Mouse (Mus musculus): ENCODE data around the gene Ccdc120.

DNA sequence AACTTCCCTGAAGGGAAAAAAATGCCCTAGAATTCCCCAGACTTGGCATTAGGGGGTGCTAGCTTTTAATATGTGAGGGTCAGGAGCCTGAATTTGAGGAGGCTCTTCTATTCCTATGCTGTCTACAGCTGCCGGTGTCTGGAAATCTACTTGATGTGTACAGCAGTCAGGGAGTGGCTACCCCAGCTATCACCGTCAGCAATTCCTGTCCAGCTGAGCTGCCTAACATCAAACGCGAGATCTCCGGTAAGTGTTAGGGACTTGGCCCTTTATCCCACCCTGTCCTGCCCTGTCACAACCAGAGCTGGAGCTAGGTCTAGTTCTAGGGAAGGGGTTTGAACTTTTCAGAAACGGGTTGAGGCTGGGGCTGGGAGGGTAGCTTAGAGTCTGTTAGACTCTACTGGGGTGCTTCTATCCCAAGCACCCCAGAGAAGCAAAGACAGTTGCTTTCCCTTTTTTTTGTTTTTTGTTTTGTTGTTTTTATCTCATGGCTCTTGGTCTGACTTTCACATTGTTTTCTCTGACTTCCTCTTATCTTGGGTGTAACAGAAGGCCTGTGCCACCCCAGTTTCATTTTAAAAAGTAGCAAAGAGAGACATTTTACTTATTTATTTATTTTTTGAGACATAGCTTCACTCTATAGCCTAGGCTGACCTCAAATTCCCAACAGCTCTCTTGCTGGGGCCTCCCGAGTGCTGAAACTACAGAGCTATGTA, 18.8 kb upstream of the Ccdc120 start:
- TF ChIP-seq CTCF (IDR thresholded peaks at IDR 0.05; ENCODE audit: borderline replicate concordance, insufficient read depth, low read length) = no peak
- TF ChIP-seq POLR2A (IDR thresholded peaks at IDR 0.05; ENCODE audit: low read depth, low read length) = no peak

Data from embryonic fibroblast, embryonic 13.5 days (primary cell).